Mouse (Mus musculus): Measurements from ENCODE around the gene Syt17.
A peak's percentile ranks its signal among the peaks of the same experiment; 100 is the strongest.

The Syt17 gene

DNA sequence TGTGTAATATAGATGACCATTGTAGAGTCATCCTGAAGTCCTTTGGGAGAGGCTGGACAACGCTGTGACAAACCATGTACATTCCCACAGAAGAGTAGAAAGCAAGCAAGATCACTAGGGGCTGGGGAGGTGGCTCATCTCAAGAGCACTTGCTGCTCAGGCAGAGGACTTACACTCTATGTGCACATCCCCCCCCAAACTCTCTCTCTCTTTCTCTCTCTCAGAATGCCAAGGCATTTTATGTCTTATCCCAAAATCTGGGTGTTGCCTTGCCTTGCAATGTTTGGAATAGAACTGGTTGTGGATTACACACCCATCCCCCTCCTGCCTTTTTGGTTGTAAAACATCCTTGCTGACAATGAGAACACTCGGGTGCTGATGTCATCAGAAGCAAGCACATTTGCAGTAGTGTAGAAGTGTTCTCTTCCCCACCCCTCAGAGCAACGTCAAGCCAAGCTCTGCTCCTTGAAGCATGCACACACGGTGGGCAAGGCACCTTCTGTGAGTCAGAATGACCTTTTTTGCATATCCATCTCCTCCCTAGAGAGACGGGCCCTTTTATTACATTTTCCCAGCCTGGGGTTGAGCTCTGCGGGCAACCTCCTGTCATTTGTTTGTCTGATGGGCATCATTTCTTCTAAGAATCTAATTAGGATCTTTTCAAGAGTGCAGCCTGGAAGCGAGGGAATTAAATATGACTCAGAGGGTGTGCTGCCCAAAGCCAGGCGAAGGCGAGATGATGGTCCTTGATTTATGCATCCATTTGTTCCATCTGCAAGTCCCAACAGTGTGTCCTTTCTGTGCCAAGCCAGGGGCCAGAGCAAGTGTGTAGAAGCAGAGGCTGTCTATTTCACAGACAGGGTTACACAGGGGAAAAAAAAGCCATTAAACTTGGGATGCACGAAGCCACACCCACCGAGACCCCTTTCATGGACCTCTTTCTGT, 15.1 kb upstream of the Syt17 start:
- no peak for DNase-seq (ENCODE audit: low spot score in 2 of 2)

GRCm38 (mm10) chr7:118461400-118462136, 13.5 kb upstream of the Syt17 start:
- DNase-seq (ENCODE audit: low spot score in 2 of 2): no peak

- no peak for DNase-seq (ENCODE audit: low spot score in 2 of 2)
Observed at GRCm38 (mm10) chr7:118453722-118454121, 5.7 kb upstream of the Syt17 start.

DNA sequence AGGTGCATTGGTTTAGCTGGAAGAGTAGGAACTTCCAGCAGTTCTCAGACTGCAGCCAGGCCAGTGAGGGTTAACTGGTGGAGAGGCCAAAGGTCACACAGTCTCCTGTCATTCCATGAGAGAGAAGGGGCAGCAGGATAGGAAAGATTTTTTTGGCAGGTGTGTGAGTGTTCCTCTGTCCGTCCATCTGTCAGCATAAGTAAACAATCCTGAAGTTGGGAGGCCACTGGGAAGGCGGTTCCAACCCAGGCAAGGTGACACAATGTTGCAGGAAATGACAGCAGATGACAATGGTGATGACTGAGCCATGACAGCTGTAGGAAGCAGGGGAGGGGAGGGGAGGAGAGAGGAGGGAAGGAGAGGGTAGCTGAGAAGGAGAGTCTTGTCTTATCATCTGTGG, 4.9 kb upstream of the Syt17 start:
- no peak for DNase-seq (ENCODE audit: low spot score in 2 of 2)

- DNase-seq (ENCODE audit: low spot score in 2 of 2): no peak
Observed at GRCm38 (mm10) chr7:118447291-118448133, 510 bp downstream of the Syt17 start.

DNA sequence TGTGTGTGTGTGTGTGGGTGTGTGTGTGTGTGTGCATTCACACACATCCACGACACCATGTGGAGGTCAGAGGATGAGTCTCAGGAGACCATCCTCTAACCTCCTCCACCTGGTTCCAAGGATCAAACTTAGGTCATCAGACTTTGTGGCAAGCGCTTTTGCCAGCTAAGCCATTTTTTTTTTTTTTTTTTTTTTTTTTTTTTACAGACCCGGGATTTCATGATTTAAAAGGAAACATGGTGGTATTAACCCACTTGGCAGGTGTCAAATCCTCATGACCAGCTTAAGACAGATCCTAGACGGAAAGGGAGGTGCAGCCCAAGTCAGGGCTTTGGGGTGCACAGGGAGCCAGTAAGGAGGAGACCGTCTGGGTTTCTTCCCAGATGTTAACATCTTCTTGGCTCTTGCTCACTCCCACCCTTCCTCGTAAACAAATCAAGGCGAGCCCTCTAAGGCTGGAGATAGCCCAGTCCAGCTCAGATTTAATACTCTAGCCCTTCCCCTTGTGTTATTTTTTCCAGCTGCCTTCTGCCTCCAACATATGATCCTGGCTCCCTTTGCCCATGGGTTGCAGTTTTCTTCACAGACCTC, 4.0 kb downstream of the Syt17 start:
- no peak for DNase-seq (ENCODE audit: low spot score in 2 of 2)

DNA sequence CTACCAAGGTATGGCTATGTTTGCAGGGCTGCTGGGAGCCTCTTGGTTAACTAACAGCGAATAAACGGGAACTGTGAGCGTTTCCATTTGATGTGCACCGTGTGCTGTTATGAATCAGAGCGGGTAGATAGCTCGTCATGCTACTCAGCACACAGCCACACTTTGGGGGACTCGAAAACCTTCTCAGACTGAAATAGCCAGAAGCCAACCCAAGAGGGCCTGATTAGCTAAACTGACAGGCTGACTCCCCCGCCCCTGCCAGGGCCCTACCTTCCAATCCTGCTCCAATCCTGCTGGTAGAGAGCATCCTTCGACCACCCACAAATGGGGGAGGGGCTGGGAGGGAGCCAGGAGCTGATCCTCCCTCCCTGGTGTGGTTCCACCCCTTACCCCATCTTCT, 4.7 kb downstream of the Syt17 start:
- DNase-seq (ENCODE audit: low spot score in 2 of 2): peak; percentile 64 to 73

DNA sequence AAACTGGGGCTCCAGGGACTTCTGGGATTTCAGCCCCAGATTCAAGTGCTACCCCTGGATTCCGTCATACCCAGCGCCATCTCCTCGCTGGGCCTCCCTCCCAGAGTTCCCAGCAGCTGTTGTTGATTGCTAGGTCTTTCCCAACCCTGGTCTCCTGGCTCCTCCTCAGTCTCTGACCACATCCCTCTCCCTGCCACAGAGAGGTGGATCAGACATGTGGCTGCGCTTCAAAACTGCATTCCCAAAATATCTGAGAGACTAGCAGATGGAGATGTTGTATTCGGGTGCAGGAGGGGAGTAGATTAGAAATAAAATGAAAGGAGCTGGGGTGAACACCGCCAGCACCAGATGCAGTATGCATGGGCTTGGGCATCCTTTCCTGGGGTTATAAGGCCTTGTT, 6.5 kb downstream of the Syt17 start:
- peak in 1 of 2 experiments; percentile 52 for DNase-seq (ENCODE audit: low spot score in 2 of 2)

- no peak for DNase-seq (ENCODE audit: low spot score in 2 of 2)
Observed at GRCm38 (mm10) chr7:118437101-118437802, 10.8 kb downstream of the Syt17 start.

DNA sequence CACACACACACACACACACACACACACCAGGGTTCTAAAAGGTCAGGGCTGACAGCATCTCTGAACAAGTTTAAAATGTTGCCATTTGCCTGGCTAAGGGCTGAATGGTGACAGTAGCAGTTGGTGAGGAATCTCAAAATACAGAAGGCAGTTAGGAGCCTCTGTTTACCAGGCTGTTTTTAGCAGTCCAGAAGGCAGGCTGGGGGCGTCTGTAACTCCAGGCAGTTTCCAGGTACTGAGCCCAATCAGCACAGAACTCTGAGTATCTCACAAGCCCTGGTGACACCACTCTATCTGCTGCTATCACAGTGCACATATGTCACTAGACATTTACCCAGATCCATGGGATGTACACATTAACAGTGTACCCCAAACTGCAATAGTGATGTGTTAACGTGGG, 19.1 kb downstream of the Syt17 start:
- peak; percentile 85 to 91 for DNase-seq (ENCODE audit: low spot score in 2 of 2)

DNA sequence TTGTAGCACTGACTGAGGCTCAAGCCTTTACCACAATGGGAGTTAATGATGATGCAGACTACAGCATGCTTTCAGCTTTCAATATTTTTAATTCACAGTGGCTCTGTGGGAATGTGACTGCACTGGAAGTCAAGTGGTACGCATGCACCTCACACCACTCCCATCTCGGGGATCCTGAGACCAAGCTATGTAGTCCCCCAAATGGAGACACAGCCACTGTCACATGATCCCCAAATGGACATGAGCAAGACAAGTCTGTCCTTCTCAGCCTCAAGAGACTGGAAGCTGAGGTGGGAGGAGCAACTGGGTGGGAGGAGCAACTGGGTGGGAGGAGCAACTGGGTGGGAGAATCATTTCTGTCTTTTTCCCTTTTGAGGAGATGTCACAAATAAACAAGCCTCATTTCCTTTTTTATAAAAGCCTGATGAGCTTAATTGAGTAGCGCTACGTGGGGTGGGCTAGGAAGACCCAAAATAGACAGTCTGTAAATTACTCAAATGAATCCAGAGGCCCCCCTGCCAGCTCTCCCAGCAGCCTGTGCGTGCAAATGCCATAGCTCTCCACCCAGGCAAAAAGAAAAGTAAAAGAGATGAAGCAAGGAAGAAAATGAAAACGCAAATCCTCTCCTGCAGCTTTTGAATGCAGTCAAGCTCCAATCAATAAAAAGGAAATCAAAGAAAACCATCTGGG, 28.4 kb downstream of the Syt17 start:
- DNase-seq (ENCODE audit: low spot score in 2 of 2): no peak

- DNase-seq (ENCODE audit: low spot score in 2 of 2): no peak
Observed at GRCm38 (mm10) chr7:118414183-118414582, 33.8 kb downstream of the Syt17 start.

GRCm38 (mm10) chr7:118411877-118412276, 36.1 kb downstream of the Syt17 start:
- DNase-seq (ENCODE audit: low spot score in 2 of 2): no peak

DNA sequence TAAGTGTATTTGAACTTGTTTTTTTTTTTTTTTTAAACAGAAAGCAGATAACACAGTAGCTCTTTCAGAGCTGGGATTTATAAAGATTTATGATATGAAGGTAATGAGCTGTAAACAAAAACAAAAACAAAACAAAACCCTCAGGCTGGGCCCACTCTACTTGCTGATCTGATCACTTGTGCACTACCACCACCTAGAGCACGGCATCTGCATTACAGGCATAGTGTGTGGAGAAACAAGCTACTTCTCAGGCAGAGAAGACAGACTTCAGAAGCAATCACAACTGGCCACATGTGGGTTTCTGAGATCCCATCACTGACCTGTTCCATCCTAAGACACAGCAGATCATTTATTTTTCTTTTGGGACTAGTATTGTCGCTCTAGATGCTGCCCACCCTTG, 38.6 kb downstream of the Syt17 start:
- no peak for DNase-seq (ENCODE audit: low spot score in 2 of 2)

GRCm38 (mm10) chr7:118405251-118405650, 42.8 kb downstream of the Syt17 start:
- no peak for DNase-seq (ENCODE audit: low spot score in 2 of 2)

DNA sequence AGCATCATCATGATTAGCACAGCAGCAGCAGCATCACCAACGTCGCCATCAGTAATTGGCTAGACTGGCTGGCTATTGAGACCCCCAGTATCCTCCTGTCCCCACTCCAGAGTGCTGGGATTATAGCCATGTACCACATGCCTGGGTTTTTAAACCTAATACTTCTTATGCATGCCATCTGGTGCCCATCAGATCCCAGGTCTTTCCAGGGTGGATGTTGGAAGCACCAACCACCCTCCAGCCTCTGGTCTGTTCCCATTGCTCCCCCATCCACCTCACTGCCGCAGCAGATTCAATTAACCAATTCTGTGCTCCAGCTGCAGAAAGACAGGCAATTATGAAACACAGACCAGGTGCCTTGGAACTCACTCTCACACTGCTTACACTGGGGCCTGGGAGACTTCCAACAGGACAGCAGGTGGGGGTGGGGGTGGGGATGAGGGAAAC, 45.4 kb downstream of the Syt17 start:
- DNase-seq (ENCODE audit: low spot score in 2 of 2): no peak

GRCm38 (mm10) chr7:118401949-118402348, 46.1 kb downstream of the Syt17 start:
- peak in 1 of 2 experiments; percentile 15 for DNase-seq (ENCODE audit: low spot score in 2 of 2)

- peak; percentile 81 to 86 for DNase-seq (ENCODE audit: low spot score in 2 of 2)
Observed at GRCm38 (mm10) chr7:118399764-118400163, 48.3 kb downstream of the Syt17 start.

GRCm38 (mm10) chr7:118390705-118391104, 57.3 kb downstream of the Syt17 start:
- peak; percentile 51 to 54 for DNase-seq (ENCODE audit: low spot score in 2 of 2)

DNA sequence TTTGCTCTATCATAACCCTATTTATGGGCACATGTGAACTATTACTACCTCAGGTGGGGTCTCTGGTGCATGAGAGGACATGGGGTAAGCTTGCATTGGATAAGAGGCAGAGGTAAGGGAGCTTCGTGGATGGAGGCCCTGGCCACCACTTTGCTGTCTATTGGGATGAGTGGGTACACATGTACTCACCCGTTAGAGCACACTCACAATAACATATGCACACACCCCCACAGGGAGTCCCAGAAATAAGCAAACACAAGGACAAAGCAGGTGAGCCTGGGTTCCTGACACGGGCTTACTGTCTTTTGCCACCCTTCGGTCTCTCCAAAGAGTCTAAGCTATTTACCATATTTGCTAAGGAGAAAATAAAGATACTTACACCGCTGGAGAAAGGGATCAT, 67.0 kb downstream of the Syt17 start:
- DNase-seq (ENCODE audit: low spot score in 2 of 2): no peak
